In the genomic region with DNA sequence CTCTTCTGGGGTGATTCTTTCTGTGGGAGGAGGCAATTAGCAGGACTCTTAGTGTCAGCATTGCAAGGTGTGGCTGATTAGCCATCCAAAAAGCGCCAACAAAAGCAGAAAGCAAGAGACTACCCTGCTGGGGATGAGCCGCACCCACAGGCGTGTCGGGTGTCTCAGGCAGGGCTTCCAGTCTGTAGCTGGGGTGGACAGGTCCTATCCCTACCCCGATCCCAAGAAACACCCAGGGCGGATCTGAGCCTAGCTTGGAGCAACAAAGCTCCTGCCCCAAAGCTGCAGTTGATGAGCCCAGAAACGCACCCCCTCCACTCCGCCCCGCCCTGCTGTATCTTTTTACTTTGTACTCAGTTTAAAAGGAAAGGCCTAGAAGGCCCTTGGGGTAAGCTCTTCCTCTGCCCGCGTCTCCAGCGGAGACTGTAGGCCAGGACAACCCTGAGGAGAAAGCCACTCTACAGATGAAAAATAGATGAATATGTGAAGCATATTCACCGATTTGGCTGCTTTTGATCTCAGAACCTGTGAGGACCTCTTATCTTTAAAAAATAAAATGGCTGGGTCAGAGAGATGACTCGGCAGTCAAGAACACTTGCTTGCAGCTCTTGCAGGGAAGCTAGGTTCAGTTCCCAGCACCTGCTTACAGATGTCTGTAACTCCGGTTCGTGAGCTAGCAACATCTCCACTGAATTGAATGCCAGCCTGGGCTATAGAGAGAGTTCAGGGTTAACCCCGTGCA, we compare ENCODE assay signal across 10 mouse cellular contexts. TPM values are rescaled to one million over a fixed set of nuclear protein-coding genes. Genes with fewer than 3 reads are reported as not detected.
A peak's percentile ranks its signal among the peaks of the same experiment; 100 is the strongest.
DNase-seq lines count a peak whose midpoint lies in the region; ATAC-seq and TF ChIP-seq lines count a peak whose summit lies in the region.
"Had no signal": no experiment of that assay in that cellular context is flagged by ENCODE, and none has a peak within 500 bp of the region (broad histone marks: within the 10 kb centered on the region; RNA-seq: fewer than 3 reads in every experiment).

No protein-coding gene starts in this region.

- no peak overlapping the region for H3K9ac ChIP-seq in embryonic facial prominence, embryonic 14.5 days (ENCODE audit: low read depth, low read length)
- peak overlapping the region; percentile 62 for H3K9ac ChIP-seq in liver, embryonic 12.5 days
- H3K9ac ChIP-seq: forebrain, embryonic 12.5 days had no signal

- 63% methylated on average over 17 of the region's 17 CpGs for WGBS in embryonic facial prominence, embryonic 14.5 days
- WGBS in liver, embryonic 12.5 days (ENCODE audit: insufficient replicate concordance), result 37% methylated on average over 17 of the region's 17 CpGs

- no peaks in the 10 kb centered on the region for H3K9me3 ChIP-seq in embryonic facial prominence, embryonic 14.5 days (ENCODE audit: control insufficient read depth, low read length)
- H3K9me3 ChIP-seq in liver, embryonic 12.5 days (replicated peaks), result no peaks in the 10 kb centered on the region

- H3K27ac ChIP-seq in gastrocnemius, adult 2 months, result peak overlapping the region; percentile 82
- no peak overlapping the region for H3K27ac ChIP-seq in embryonic facial prominence, embryonic 14.5 days (replicated peaks; ENCODE audit: low read depth, low read length)
- H3K27ac ChIP-seq in liver, embryonic 12.5 days, result peak overlapping the region; percentile 92
- H3K27ac ChIP-seq: forebrain, embryonic 12.5 days had no signal

- TF ChIP-seq CTCF in gastrocnemius, adult 2 months (IDR thresholded peaks at IDR 0.05), result no peak

- ATAC-seq in embryonic facial prominence, embryonic 14.5 days (ENCODE audit: low read depth), result 0 out of 2 replicates have a peak, but pooled peaks have one; percentile 26
- peak; percentile 82 for ATAC-seq in liver, embryonic 12.5 days

- intact Hi-C loops in gastrocnemius, adult 2 months (cut with DNase I), result loop anchor here (5.0 kb wide), 1 partner anchor 47 kb away; no protein-coding TSS in a partner anchor
- intact Hi-C loops in left cerebral cortex, postnatal 14 days (cut with DNase I), result no loop called here

- H3K4me3 ChIP-seq in gastrocnemius, adult 2 months, result peak overlapping the region; percentile 41
- H3K4me3 ChIP-seq in embryonic facial prominence, embryonic 14.5 days (ENCODE audit: low read depth, low read length), result no peak overlapping the region
- H3K4me3 ChIP-seq in liver, embryonic 12.5 days, result peak overlapping the region; percentile 33
- H3K4me3 ChIP-seq: forebrain, embryonic 12.5 days had no signal

- H3K27me3 ChIP-seq in embryonic facial prominence, embryonic 14.5 days (replicated peaks; ENCODE audit: control insufficient read depth, insufficient read depth, low read length), result no peaks in the 10 kb centered on the region
- H3K27me3 ChIP-seq in liver, embryonic 12.5 days (replicated peaks), result no peaks in the 10 kb centered on the region
- H3K27me3 ChIP-seq: forebrain, embryonic 12.5 days had no signal

- peaks cover 3% of the 10 kb centered on the region for H3K4me1 ChIP-seq in embryonic facial prominence, embryonic 14.5 days (ENCODE audit: control insufficient read depth, insufficient read depth, low read length)
- H3K4me1 ChIP-seq in liver, embryonic 12.5 days, result peaks cover 90% of the 10 kb centered on the region

- H3K36me3 ChIP-seq in embryonic facial prominence, embryonic 14.5 days (ENCODE audit: control insufficient read depth, insufficient read depth, low read length), result peaks cover 4% of the 10 kb centered on the region; the same call in 1 of the 2 replicates
- H3K36me3 ChIP-seq in liver, embryonic 12.5 days, result peaks cover 14% of the 10 kb centered on the region

- no peak overlapping the region for H3K4me2 ChIP-seq in embryonic facial prominence, embryonic 14.5 days (ENCODE audit: low read depth, low read length)
- peak overlapping the region; percentile 67 for H3K4me2 ChIP-seq in liver, embryonic 12.5 days
- H3K4me2 ChIP-seq: forebrain, embryonic 12.5 days had no signal

- DNase-seq in gastrocnemius, adult 2 months, result peak; percentile 59
- DNase-seq in gastrocnemius, adult 8-10 months (ENCODE audit: low spot score in 2 of 2), result no peak
- peak; percentile 59 for DNase-seq in CD4-positive helper T cell, adult 2 months (ENCODE audit: low read depth, low spot score)
- DNase-seq in embryonic facial prominence, embryonic 14.5 days (ENCODE audit: low spot score), result no peak
- DNase-seq in left cerebral cortex, postnatal 14 days (ENCODE audit: low spot score in 2 of 2), result no peak
- DNase-seq in cerebellum, postnatal 10 days, result no peak
- DNase-seq in cerebellum, adult 9-10 months, result no peak
- DNase-seq: kidney, adult 18-20 months had no signal

RNA-seq across cellular contexts. Expression of a gene that starts 21.2 kb away (rescaled TPM):
- 100 to 1,000 TPM in 1 of 2 experiments, 10 to 100 TPM in 1; 59.4 to 114 TPM for total RNA-seq in gastrocnemius, adult 2 months (2021)
- total RNA-seq in gastrocnemius, adult 8-10 months (2022), result 10 to 100 TPM; 54.3 to 72.7 (median 61.5) TPM
- 20.6 and 21.2 TPM in 2 replicates for polyA plus RNA-seq in embryonic facial prominence, embryonic 14.5 days (2014; fragmentation: Nextera tagmentation; extraction: Ambion mirVana)
- 9.7 and 9.9 TPM in 2 replicates for polyA plus RNA-seq in liver, embryonic 12.5 days (2016; fragmentation: Nextera tagmentation; extraction: Ambion mirVana)
- 10 to 100 TPM; 61.1 to 64.3 TPM for total RNA-seq in left cerebral cortex, postnatal 14 days (2021)

RNA-seq across cellular contexts. Expression of a gene that starts 29.9 kb away (rescaled TPM):
- total RNA-seq in gastrocnemius, adult 2 months (2021), result 100 to 1,000 TPM; 105 to 106 TPM
- 100 to 1,000 TPM in 2 of 4 experiments, 10 to 100 TPM in 2; 90.0 to 108 (median 97.1) TPM for total RNA-seq in gastrocnemius, adult 8-10 months (2022)
- polyA plus RNA-seq in embryonic facial prominence, embryonic 14.5 days (2014; fragmentation: Nextera tagmentation; extraction: Ambion mirVana), result 154 and 160 TPM in 2 replicates
- polyA plus RNA-seq in liver, embryonic 12.5 days (2016; fragmentation: Nextera tagmentation; extraction: Ambion mirVana), result 159 and 164 TPM in 2 replicates
- 10 to 100 TPM; 71.8 to 73.6 TPM for total RNA-seq in left cerebral cortex, postnatal 14 days (2021)

Comparison
In these comparisons a context has a peak if more than half of its experiments do, and no peak if none do; other contexts are left out.
1. DNase-seq: peak in gastrocnemius, adult 2 months (single experiment) and CD4-positive helper T cell, adult 2 months (single experiment); none in gastrocnemius, adult 8-10 months (0 of 2), embryonic facial prominence, embryonic 14.5 days (single experiment), left cerebral cortex, postnatal 14 days (0 of 2), cerebellum, postnatal 10 days (0 of 2) and cerebellum, adult 9-10 months (single experiment).